Mouse (Mus musculus) cortical plate, adult 2 months (tissue): Measurements from ENCODE around the gene Limch1. TPM values are rescaled to one million over a fixed set of nuclear protein-coding genes. Genes with fewer than 3 reads are reported as not detected.

Experiments used
- H3K27ac ChIP-seq: fragments of 200-500 bp; 2 replicates; pipeline ENCODE4 v1.5.1; 2012; ENCODE audit warnings: low read length, control low read depth, inconsistent platforms; ENCODE audit not compliant: insufficient read depth
- H3K4me1 ChIP-seq: fragments of 200-500 bp; 2 replicates; pipeline ENCODE4 v1.6.1; 2011; ENCODE audit warnings: low read length; ENCODE audit not compliant: control insufficient read depth, insufficient read depth
- H3K4me3 ChIP-seq: fragments of 200-500 bp; 2 replicates; pipeline ENCODE4 v1.5.1; 2011; ENCODE audit warnings: mild to moderate bottlenecking, low read length, control low read depth; ENCODE audit not compliant: insufficient read depth
- CTCF ChIP-seq: fragments of 200-500 bp; IDR thresholded peaks from 2 replicates; pipeline ENCODE4 v1.5.1; 2011; ENCODE audit warnings: mild to moderate bottlenecking, control low read depth, low read length; ENCODE audit not compliant: insufficient read depth; ENCODE audit errors: extremely low read depth
- POLR2A ChIP-seq: fragments of 200-500 bp; IDR thresholded peaks from 2 replicates; pipeline ENCODE4 v1.6.1; 2011; ENCODE audit warnings: mild to moderate bottlenecking, low read length, control low read depth; ENCODE audit not compliant: insufficient read depth; ENCODE audit errors: extremely low read depth
- polyA plus RNA-seq: library from polyadenylated mRNA; depleted of rRNA; stranded (reverse); fragments of >200 nt; gene quantifications from 2 replicates; pipeline ENCODE4 v1.2.3, GENCODE M21; 2012

Limch1 gene
- polyA plus RNA-seq, 1 experiment: 56.3 TPM

DNA sequence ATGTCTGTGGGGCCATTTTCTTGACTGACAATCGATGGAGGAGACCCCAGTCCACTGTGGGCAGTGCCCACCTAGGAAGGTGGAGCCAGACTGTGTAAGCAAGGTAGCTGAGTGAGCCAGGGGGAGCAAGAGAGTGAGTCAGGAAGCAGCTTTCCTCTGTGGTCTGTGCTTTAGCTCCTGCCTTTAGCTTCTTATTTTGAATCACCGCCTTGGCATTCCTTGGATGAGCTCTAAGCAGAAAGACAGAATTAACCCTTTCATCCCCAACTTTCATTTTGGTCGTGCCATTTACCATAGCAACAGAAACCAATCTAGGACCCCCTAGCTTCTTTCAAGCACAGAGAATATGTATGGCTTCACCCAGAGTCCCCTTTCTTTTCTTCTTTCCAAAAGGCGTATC is 27.7 kb upstream of the Limch1 start:
- Histone ChIP-seq H3K4me3 (no peak overlapping the region), H3K27ac (no peak overlapping the region), H3K4me1 (no peaks in the 10 kb centered on the region)
- no peak for TF ChIP-seq POLR2A

- no peak overlapping the region for H3K27ac ChIP-seq
- TF ChIP-seq POLR2A (no peak), CTCF (no peak)
- H3K4me3 ChIP-seq: no peak overlapping the region
- H3K4me1 ChIP-seq: no peaks in the 10 kb centered on the region
Measured at GRCm38 (mm10) chr5:66718413-66718812, 27.2 kb upstream of the Limch1 start.

GRCm38 (mm10) chr5:66718880-66719279 is 26.7 kb upstream of the Limch1 start:
- Histone ChIP-seq H3K4me1 (no peaks in the 10 kb centered on the region), H3K27ac (no peak overlapping the region), H3K4me3 (no peak overlapping the region)
- TF ChIP-seq CTCF (no peak), POLR2A (no peak)

- Histone ChIP-seq H3K4me1 (no peaks in the 10 kb centered on the region), H3K27ac (no peak overlapping the region), H3K4me3 (no peak overlapping the region)
- no peak for TF ChIP-seq POLR2A
- no peak for TF ChIP-seq CTCF
Measured at GRCm38 (mm10) chr5:66720921-66721320, 24.7 kb upstream of the Limch1 start.

- TF ChIP-seq POLR2A (no peak), CTCF (no peak)
- no peak overlapping the region for H3K4me3 ChIP-seq
- no peak overlapping the region for H3K27ac ChIP-seq
- H3K4me1 ChIP-seq: no peaks in the 10 kb centered on the region
Measured at GRCm38 (mm10) chr5:66722586-66722985, 23.0 kb upstream of the Limch1 start.

DNA sequence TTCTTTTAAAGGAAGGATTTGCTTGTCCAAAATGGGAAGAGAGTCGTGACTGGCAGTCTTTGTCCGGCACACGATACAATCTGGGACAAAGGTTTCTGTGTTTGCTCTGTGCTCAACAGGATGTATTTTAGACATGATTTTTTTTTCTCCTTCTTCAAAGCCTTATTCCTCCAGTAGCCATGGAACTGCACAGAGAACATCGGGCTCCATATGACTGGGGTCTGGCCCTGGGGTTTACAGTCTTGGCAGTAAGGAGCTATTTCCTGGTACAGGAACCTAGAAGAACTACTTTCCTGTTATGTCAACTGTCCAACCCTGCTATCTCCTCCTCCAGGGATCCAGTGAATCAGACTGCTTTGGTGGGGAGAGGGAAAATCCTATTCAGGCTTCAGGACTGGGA is 22.6 kb upstream of the Limch1 start:
- Histone ChIP-seq H3K27ac (no peak overlapping the region), H3K4me3 (no peak overlapping the region), H3K4me1 (no peaks in the 10 kb centered on the region)
- TF ChIP-seq POLR2A: no peak
- TF ChIP-seq CTCF: no peak

- H3K4me3 ChIP-seq: no peak overlapping the region
- TF ChIP-seq CTCF (no peak), POLR2A (no peak)
- no peaks in the 10 kb centered on the region for H3K4me1 ChIP-seq
- H3K27ac ChIP-seq: no peak overlapping the region
Measured at GRCm38 (mm10) chr5:66723626-66724025, 22.0 kb upstream of the Limch1 start.

DNA sequence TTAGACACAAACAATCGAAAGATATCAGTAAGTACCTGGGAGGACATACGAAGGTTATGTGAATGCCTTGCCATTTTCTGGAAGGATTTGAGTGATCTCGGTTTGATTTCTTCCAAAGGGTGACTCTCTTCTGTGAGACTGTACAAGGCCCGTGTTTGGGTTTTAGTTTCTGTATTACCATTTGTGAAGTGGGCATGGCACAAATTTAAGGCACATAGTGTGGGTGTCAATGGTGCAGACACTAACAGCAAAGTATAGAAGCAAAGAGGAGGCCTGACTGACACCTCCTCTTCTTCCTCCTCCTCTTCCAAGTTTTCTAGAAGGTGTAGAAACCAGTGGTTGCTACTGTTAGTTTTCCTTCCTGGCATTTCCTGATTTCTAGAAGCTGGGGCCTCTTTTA is 16.3 kb upstream of the Limch1 start:
- no peak overlapping the region for H3K4me3 ChIP-seq
- peaks cover 2% of the 10 kb centered on the region; the same call in 1 of the 2 replicates for H3K4me1 ChIP-seq
- TF ChIP-seq CTCF (no peak), POLR2A (no peak)
- no peak overlapping the region for H3K27ac ChIP-seq

DNA sequence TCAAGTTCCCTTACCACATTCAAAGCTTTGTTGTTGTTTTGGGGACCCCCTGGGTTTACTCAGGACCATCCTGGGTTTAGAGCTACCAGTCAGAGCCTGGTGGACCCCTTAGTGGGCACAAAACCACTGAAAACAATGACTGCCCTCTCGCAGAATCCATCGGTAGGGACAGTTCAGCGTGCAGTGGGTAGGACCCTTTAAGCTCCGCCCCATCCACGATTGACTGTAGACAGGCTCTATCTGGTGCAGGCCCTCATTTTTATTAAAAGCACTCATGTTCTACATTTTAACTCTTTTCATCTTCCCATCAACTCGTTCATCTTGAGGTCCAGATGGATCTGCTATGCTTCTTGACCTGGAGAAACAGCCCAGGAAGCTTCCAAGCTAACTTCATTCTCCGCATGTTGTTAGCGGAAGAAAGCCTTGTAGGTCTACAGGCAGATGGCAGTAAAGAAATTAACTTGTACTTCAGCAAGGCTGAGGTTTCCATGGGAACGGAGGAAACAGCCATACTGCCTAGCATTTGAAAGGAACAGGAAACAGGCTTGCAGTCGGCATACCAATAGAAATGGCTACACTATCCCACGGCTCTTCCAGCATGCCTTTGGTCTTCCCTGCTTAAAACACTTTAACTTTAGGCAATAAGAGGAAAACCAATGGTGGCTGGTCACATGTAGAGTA is 14.9 kb upstream of the Limch1 start:
- no peak overlapping the region for H3K4me3 ChIP-seq
- H3K27ac ChIP-seq: no peak overlapping the region
- H3K4me1 ChIP-seq: peaks cover 2% of the 10 kb centered on the region; the same call in 1 of the 2 replicates
- TF ChIP-seq POLR2A: no peak
- peak; percentile 9; the same call in 1 of the 2 replicates for TF ChIP-seq CTCF

DNA sequence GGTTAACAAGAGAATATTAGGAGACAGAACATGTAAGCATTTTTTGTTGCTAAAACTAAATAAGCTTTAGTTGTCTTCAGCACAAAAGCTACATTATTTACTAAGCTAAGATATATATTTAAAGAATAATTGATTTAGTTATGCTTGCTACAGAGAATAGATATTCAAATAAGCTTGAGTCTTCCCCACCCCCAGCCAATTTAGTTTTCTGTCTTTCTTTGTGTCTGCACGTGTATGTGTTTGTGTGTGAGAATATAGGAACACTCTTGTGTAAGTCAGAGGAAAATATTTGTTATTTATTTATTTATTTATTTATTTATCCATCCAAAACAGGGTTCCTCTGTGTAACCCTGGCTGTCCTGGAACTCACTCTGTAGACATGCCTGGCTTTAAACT is 14.3 kb upstream of the Limch1 start:
- TF ChIP-seq CTCF: no peak
- TF ChIP-seq POLR2A: no peak
- Histone ChIP-seq H3K4me3 (no peak overlapping the region), H3K27ac (no peak overlapping the region), H3K4me1 (peaks cover 2% of the 10 kb centered on the region; the same call in 1 of the 2 replicates)

- no peak overlapping the region for H3K27ac ChIP-seq
- no peak overlapping the region for H3K4me3 ChIP-seq
- TF ChIP-seq POLR2A (no peak), CTCF (no peak)
- H3K4me1 ChIP-seq: peaks cover 2% of the 10 kb centered on the region; the same call in 1 of the 2 replicates
Measured at GRCm38 (mm10) chr5:66733556-66733955, 12.1 kb upstream of the Limch1 start.

- Histone ChIP-seq H3K4me1 (no peaks in the 10 kb centered on the region), H3K27ac (no peak overlapping the region), H3K4me3 (no peak overlapping the region)
- no peak for TF ChIP-seq POLR2A
- no peak for TF ChIP-seq CTCF
Measured at GRCm38 (mm10) chr5:66739376-66739775, 6.3 kb upstream of the Limch1 start.
